Mouse (Mus musculus): ENCODE measurements around the gene Eps8l2. TPM values are rescaled to one million over a fixed set of nuclear protein-coding genes. Genes with fewer than 3 reads are reported as not detected.

Gene Eps8l2
- polyA plus RNA-seq (2012; ENCODE audit: insufficient read depth, insufficient read length, missing spikeins): not detected in 2 replicates

DNA sequence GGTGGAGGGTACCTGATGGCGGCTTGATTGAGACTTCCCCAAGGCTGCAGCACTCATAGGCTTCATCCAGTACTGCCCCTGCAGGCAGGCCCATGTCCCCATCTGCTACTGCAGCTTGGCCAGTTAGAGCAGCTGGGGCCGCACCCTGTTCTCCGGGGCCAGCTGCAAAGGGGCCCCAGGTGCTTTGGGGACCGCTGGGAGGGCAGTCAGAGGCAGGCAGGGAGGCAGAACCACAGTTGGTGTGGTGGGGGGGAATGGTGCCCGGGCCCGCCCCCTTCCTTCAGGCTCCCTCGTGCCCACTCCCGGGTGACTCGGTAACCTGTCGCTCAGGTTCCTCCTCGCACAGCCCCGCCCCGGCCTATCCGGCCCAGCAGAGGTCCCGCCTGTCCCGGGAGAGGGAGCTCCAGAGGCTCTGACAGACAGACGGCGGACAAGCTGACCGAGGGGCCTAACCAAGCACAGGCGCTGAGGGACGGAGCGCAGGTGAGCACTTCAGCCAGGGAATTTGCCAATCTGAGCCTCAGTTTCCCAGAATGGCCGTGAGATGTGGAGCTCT, at the start of gene Eps8l2:
TSS of gene Eps8l2 (plus strand) at position 305 of the 556 bp plus-strand sequence.
- no peak within 1 kb of the TSS for H3K4me3 ChIP-seq (ENCODE audit: insufficient read depth, low read length)
- H3K27ac ChIP-seq (ENCODE audit: insufficient read depth, low read depth, low read length): no peak within 1 kb of the TSS
- H3K4me1 ChIP-seq (ENCODE audit: control insufficient read depth, insufficient read depth, low read length): no peaks in the 10 kb centered on the region
- TF ChIP-seq CTCF (IDR thresholded peaks at IDR 0.05; ENCODE audit: low read depth, low read length) (no peak), POLR2A (IDR thresholded peaks at IDR 0.05; ENCODE audit: borderline replicate concordance, low read depth, low read length) (no peak)

DNA sequence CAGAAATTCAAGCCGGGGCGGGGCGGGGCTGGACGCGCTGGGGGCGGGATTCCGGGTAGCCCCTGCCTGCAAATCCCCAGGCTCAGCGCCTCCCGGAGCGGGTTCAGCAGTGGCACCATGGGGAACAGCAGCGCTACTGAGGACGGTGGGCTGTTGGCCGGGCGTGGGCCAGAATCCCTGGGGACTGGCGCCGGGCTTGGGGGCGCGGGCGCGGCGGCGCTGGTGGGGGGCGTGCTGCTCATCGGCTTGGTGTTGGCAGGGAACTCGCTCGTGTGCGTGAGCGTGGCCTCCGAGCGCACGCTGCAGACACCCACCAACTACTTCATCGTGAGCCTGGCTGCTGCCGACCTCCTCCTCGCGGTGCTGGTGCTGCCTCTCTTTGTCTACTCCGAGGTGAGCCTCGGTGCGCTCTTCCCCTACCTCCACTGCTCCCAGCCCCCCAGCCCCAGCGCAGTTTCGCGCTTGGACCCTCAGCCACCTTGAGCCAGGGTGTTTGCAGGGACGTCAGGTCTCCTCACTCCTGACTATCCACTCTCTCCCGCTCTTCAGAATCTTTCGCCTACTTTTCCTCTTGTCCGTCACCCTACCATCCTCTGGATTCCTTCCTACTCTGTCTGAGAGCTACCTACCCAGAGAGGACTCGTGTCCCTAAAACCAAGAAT, 46.6 kb upstream of the Eps8l2 start, which contains the start of gene Drd4:
TSS of gene Drd4 (plus strand) at position 86 of the 662 bp plus-strand sequence.
- TF ChIP-seq POLR2A (IDR thresholded peaks at IDR 0.05; ENCODE audit: borderline replicate concordance, low read depth, low read length): no peak
- TF ChIP-seq CTCF (IDR thresholded peaks at IDR 0.05; ENCODE audit: low read depth, low read length): no peak
- no peak within 1 kb of the TSS for H3K4me3 ChIP-seq (ENCODE audit: insufficient read depth, low read length)
- H3K4me1 ChIP-seq (ENCODE audit: control insufficient read depth, insufficient read depth, low read length): no peaks in the 10 kb centered on the region
- H3K27ac ChIP-seq (ENCODE audit: insufficient read depth, low read depth, low read length): no peak within 1 kb of the TSS

DNA sequence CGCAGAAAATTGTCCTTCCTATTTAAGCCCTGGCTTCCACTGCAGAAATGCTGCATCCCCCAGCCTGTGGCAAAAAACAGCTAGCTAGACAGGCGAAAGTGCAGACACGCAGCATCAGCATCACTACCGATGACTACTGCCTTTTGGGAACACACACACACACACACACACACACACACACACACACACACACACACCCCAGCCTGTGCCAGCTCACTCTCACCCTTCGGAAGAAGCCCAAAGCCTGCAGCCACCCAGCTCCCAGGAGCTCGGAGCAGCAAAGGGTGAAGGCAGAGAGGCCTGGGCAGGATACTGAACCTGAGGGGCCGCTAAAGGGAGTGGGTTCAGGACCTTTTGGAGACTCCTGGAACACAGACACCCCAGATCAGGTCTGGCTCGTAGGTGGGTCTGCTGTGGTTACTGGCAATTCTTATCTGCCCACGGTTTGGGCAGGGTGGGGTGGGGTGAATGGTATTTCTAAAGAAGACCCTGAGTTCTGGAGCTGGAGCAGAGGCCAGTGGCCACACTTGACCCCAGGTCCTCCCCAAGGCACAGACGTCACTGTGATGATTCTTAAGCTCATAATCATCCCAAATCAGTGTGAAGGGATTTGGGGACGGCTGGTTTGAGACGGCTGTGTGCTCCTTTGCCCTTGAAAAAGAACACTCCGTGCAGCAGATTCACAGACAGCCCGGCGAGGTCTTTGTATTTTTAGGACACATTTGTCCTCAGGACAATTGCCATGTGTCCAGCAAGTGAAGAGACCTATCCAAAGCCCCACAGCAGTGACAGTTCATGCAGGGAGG, 45.9 kb upstream of the Eps8l2 start:
- no peak for TF ChIP-seq POLR2A (IDR thresholded peaks at IDR 0.05; ENCODE audit: borderline replicate concordance, low read depth, low read length)
- TF ChIP-seq CTCF (IDR thresholded peaks at IDR 0.05; ENCODE audit: low read depth, low read length): no peak
- Histone ChIP-seq H3K4me1 (ENCODE audit: control insufficient read depth, insufficient read depth, low read length) (no peaks in the 10 kb centered on the region), H3K27ac (ENCODE audit: insufficient read depth, low read depth, low read length) (no peak overlapping the region), H3K4me3 (ENCODE audit: insufficient read depth, low read length) (no peak overlapping the region)

DNA sequence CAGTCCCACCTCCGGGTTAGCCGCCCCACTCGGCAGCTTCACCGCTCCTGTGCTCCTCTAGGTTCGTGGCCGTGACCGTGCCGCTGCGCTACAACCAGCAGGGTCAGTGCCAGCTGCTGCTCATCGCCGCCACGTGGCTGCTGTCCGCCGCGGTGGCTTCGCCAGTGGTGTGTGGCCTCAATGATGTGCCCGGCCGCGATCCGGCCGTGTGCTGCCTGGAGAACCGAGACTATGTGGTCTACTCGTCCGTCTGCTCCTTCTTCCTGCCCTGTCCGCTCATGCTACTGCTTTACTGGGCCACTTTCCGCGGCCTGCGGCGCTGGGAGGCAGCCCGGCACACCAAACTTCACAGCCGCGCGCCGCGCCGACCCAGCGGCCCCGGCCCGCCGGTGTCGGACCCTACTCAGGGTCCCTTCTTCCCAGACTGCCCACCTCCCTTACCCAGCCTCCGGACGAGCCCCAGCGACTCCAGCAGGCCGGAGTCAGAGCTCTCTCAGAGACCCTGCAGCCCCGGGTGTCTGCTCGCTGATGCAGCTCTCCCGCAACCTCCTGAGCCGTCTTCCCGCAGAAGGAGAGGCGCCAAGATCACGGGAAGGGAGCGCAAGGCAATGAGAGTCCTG, 44.7 kb upstream of the Eps8l2 start:
- Histone ChIP-seq H3K27ac (ENCODE audit: insufficient read depth, low read depth, low read length) (no peak overlapping the region), H3K4me3 (ENCODE audit: insufficient read depth, low read length) (peak overlapping the region; percentile 25)
- TF ChIP-seq CTCF (IDR thresholded peaks at IDR 0.05; ENCODE audit: low read depth, low read length): no peak
- no peak for TF ChIP-seq POLR2A (IDR thresholded peaks at IDR 0.05; ENCODE audit: borderline replicate concordance, low read depth, low read length)

DNA sequence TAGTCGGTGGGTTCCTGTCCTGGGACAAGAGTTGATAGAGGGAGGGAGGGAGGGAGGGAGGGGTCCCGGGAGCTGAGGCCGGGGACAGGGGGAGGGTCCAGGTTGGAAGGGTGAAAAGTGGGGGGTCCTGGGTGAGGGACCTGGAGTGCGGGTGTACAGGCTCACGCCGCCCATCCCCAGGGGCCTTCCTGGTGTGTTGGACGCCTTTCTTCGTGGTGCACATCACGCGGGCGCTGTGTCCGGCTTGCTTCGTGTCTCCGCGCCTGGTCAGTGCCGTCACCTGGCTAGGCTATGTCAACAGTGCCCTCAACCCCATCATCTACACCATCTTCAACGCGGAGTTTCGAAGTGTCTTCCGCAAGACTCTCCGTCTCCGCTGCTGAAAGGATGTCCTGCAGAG, 44.2 kb upstream of the Eps8l2 start:
- Histone ChIP-seq H3K4me3 (ENCODE audit: insufficient read depth, low read length) (peak overlapping the region; percentile 25), H3K27ac (ENCODE audit: insufficient read depth, low read depth, low read length) (no peak overlapping the region), H3K4me1 (ENCODE audit: control insufficient read depth, insufficient read depth, low read length) (no peaks in the 10 kb centered on the region)
- TF ChIP-seq POLR2A (IDR thresholded peaks at IDR 0.05; ENCODE audit: borderline replicate concordance, low read depth, low read length) (no peak), CTCF (IDR thresholded peaks at IDR 0.05; ENCODE audit: low read depth, low read length) (no peak)

More for the DNA sequence above, 44.7 kb upstream of the Eps8l2 start:
- H3K4me1 ChIP-seq (ENCODE audit: control insufficient read depth, insufficient read depth, low read length): no peaks in the 10 kb centered on the region

DNA sequence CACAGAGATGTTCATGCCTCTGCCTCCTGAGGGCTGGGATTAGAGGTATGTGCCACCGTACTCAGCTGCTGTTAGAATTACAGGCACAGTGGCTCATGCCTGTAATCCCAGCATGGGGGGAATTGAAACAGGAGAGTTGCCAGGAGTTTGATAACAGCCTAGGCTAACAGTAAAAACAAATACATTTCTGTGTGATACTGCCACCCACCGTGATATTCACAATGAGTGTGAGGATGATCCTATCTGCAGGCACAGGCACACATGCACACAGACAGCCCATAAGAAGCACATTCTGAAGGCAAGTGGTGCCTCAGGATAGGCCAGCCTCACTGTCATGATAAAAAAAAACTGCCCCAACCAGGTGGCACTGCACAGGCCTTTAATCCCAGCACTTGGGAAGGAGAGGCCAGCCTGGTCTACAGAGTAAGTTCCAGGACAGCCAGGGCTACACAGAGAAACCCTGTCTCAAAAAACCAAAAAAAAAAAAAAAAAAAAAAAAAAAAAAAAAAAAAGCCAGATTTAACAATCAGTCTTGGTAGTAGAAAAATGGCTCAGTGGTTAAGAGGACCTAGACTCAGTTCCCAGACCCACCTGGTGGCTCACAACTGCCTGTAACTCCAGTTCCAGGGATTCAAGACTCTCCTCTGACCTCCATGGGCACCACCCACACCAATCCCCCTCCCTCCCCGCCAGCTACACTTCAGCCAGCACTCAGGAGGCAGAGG, 40.6 kb upstream of the Eps8l2 start:
- Histone ChIP-seq H3K4me1 (ENCODE audit: control insufficient read depth, insufficient read depth, low read length) (no peaks in the 10 kb centered on the region), H3K27ac (ENCODE audit: insufficient read depth, low read depth, low read length) (no peak overlapping the region), H3K4me3 (ENCODE audit: insufficient read depth, low read length) (no peak overlapping the region)
- no peak for TF ChIP-seq CTCF (IDR thresholded peaks at IDR 0.05; ENCODE audit: low read depth, low read length)
- no peak for TF ChIP-seq POLR2A (IDR thresholded peaks at IDR 0.05; ENCODE audit: borderline replicate concordance, low read depth, low read length)

DNA sequence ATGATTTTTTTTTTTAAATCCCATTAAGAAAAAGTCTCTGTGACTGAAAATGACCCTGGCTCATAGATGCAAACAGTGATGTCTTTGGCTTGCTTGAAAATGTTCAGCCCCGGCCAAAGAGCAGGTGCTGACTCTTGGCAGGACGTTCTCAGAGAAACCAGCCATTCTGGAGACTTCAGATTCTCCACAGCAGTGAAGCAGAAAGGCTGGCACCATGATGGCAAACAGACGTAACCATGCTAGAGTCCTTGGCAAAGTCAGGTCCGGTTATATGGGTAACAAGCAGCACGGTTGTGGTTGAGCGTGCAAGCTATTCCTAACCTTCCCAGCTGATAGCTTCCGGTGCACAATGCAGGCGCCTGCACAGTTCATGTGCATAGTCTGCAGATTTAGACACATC, 39.5 kb upstream of the Eps8l2 start:
- Histone ChIP-seq H3K4me3 (ENCODE audit: insufficient read depth, low read length) (no peak overlapping the region), H3K4me1 (ENCODE audit: control insufficient read depth, insufficient read depth, low read length) (no peaks in the 10 kb centered on the region)
- TF ChIP-seq POLR2A (IDR thresholded peaks at IDR 0.05; ENCODE audit: borderline replicate concordance, low read depth, low read length) (no peak), CTCF (IDR thresholded peaks at IDR 0.05; ENCODE audit: low read depth, low read length) (no peak)

DNA sequence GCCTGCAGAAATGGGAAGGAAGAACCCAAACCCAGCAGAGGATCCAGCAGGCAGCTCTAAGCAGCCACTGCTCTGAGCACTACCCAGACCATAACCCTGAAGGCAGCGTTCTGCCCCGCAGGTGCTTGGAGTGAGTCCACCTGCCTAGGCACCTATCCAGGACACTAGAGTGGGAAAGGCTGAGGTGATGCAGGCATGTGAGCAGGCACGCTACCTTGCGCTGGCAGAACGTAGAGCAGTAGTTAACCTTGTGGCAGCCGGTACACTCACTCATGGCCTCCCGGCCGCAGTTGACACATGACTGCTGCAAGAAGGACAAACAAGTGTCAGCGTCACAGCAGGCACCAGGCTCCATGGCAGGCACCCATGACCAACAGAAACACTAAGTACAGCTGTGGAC, 37.3 kb upstream of the Eps8l2 start:
- Histone ChIP-seq H3K4me1 (ENCODE audit: control insufficient read depth, insufficient read depth, low read length) (no peaks in the 10 kb centered on the region), H3K4me3 (ENCODE audit: insufficient read depth, low read length) (no peak overlapping the region), H3K27ac (ENCODE audit: insufficient read depth, low read depth, low read length) (no peak overlapping the region)
- TF ChIP-seq POLR2A (IDR thresholded peaks at IDR 0.05; ENCODE audit: borderline replicate concordance, low read depth, low read length): no peak
- no peak for TF ChIP-seq CTCF (IDR thresholded peaks at IDR 0.05; ENCODE audit: low read depth, low read length)

More for the DNA sequence above, 39.5 kb upstream of the Eps8l2 start:
- no peak overlapping the region for H3K27ac ChIP-seq (ENCODE audit: insufficient read depth, low read depth, low read length)

DNA sequence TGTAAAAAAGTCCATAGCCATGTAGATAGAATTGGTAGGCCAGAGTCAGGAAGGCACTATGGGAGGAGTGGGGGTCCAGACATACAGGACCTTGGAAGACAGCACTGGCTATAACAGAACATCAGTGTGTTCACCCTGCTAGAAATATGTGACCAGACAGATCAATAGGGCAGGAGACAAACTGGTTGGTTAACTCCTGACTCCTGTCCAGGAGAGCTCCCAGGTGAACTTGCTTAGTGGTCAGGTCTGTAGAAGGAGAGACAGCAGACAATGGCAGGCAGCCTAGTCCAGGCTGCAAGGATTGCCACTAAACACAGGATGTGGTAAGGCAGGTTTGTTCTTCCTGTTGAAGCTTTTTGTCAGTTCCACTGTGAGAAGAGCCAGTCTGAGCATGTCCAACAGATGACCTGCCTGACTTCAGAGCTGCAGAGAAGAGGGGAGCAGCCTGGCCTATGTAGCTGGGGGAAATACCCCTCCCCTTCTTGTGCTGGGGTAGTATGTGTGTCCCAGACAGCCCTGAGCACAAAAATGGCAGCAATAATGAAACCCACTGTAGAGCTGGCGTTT, 35.9 kb upstream of the Eps8l2 start:
- Histone ChIP-seq H3K4me1 (ENCODE audit: control insufficient read depth, insufficient read depth, low read length) (no peaks in the 10 kb centered on the region), H3K4me3 (ENCODE audit: insufficient read depth, low read length) (no peak overlapping the region), H3K27ac (ENCODE audit: insufficient read depth, low read depth, low read length) (no peak overlapping the region)
- TF ChIP-seq CTCF (IDR thresholded peaks at IDR 0.05; ENCODE audit: low read depth, low read length) (no peak), POLR2A (IDR thresholded peaks at IDR 0.05; ENCODE audit: borderline replicate concordance, low read depth, low read length) (no peak)

Measured in bone marrow macrophage, adult 2 months (primary cell).